Mouse (Mus musculus): ENCODE data around the gene Taf1b.

- TF ChIP-seq POLR2A (IDR thresholded peaks at IDR 0.05; ENCODE audit: low read depth, low read length): no peak
- no peak for TF ChIP-seq CTCF (conservative IDR thresholded peaks at IDR 0.05 in 1 of 2, IDR thresholded peaks at IDR 0.05 in 1 of 2; ENCODE audit: low read depth in 2 of 2, low read length in 2 of 2)
- TF ChIP-seq ZKSCAN1 (IDR thresholded peaks at IDR 0.05; ENCODE audit: borderline replicate concordance, low read depth, low read length): no peak
- TF ChIP-seq USF1 (IDR thresholded peaks at IDR 0.05; ENCODE audit: low read depth, low read length): no peak
- TF ChIP-seq ZC3H11A (IDR thresholded peaks at IDR 0.05; ENCODE audit: low read depth, low read length): no peak
- no peak for TF ChIP-seq TBP (conservative IDR thresholded peaks at IDR 0.05; ENCODE audit: low read depth, low read length)
- TF ChIP-seq EP300 (IDR thresholded peaks at IDR 0.05; ENCODE audit: low read length): no peak
- no peak for TF ChIP-seq TCF12 (IDR thresholded peaks at IDR 0.05; ENCODE audit: low read depth, low read length)
Measured at GRCm38 (mm10) chr12:24548885-24549284, 50.7 kb downstream of the Taf1b start.

All from CH12.LX (cell line).